Mouse (Mus musculus): Measurements from ENCODE around the gene Tmem161a.
A peak's percentile ranks its signal among the peaks of the same experiment; 100 is the strongest.

Tmem161a gene

DNA sequence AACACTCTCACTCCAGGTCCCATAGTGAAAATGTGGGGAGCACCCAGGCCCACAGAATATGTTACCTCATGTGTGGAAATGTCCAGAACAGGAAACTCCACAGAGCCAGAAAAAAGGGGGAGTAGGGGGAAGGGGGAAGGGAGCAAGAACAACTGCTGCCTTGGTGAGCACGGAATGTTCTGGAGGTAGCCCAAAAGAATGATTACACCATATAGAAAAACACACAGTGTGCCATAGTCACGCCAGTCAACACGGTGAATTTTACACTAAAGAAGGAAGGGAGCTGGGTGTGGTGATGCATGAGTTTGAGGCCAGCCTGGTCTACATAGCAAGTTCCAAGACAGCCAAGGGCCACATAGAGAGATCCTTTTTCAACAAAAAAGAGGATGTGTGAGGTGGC lies 8.8 kb upstream of the Tmem161a start:
- no peak for DNase-seq

DNA sequence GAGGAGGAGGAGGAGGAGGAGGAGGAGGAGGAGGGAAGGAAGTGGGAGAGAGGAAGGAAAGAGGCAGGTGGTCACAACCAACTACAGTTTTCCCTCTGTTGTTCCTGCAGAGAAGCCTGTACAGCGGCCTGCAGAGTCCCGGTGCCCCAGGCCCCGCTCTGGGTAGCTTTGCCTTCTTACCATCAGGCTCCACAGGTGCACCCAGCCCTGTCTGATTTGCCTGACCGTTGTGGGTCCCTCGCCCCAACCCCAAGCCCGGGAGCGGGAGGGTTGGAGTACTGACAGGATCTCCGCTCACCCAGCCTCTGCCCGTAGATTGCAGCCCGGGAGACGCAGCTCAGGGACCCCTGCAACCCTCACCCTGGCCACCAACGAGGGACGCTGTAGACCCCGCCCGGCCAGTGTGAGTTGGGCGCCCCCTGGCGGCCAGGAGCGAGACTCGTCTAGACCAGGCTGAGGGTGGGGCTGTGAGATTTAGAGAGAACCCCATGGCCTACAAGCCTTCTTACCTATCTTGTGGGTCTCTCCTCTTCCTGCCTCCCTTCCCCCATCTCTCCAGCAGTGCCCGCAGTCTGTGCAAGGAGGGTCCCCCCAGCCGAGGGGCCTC lies 5.5 kb upstream of the Tmem161a start:
- peak; percentile 76 for DNase-seq

DNA sequence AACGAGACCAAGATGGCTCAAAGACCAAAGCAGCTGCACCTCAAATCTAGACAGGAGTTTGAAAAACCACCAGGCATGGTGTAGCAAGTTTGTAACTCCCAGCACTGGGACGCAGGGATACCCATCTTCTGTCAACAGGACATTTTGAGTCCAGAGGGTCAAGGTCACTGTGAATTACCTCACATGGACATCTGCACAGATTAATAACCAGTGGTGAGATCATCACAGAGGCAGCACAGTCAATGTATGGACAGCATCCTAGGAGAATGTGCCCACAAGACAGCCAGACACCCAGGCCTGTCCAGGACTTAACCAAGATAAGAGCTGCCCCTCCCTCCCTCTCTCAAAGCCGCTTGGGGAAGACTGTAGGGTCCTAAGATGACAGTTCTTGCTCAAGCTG lies 2.0 kb upstream of the Tmem161a start:
- no peak for DNase-seq

DNA sequence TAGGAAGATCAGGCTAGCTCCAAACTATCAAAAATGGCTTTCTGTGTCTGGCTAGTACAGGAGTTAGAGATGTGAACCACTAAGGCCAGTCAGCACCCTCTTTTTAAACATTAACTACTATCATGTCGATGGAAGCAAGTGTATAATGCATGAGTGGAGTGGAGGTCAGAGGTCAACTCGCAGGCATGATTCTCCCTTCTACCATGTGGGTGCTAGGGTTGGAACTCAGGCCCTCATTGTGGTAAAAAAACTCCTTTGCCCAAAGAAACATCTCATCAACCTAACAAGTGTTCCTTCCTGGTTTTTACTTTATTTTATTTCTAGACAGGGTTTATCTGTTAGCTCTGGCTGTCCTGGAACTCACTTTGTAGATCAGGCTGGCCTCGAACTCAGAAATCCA lies 1.4 kb upstream of the Tmem161a start:
- no peak for DNase-seq

DNA sequence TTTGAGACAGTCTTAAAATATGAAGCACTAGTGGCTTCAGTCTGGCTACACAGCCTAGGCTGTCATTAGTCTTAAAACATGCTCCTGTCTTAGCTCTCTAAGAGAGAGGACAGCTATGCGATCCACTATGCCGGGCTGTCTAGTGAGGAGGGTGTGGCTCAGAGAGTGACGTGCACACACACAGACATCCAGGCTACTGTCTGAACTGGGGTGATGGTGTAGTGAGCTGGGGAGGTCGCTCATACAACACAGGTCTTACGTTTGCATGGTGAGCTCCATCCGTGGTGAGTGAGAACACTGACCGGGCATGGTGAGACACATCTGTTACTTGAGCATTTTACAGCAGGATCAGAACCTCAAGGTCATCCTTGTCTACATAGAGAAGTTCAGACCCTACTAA lies 916 bp upstream of the Tmem161a start:
- no peak for DNase-seq

DNA sequence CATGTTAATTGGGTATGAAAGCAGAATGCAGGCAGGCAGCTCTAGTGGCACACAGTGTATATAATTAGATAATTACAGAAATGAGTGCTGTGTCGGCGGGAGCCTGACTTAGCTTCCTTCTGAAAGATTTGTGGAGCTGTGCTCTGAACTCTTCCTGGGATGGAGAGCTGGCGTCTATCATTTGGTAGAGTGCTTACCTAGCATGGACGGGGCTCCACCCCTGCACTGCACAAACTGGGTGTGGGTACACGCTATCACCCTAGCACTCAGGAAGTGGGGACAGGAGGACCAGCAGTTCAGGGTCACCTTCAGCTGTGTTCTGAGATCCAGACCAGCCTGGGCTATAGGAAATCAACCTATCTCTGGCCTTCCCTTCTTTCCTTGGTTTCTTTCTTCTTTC lies 1.2 kb downstream of the Tmem161a start:
- DNase-seq: no peak

DNA sequence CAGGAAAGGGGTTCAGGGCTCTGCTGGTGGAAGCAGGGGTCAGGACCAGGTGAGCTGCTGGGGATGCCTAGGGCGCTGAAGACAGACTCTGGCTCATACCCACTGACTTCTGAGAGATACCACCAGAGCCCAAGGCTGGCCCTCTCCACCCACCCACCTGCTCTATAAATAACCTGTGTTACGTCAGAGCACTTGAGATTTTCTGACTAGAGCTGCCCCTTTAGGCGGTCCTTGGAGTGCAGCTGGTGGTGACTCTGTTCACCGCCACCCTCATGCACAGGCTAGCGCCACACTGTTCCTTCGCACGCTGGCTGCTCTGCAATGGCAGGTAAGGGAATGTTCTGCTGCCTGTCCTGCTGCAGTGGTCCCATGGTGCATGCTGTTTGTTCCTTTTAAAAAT lies 1.9 kb downstream of the Tmem161a start:
- no peak for DNase-seq

DNA sequence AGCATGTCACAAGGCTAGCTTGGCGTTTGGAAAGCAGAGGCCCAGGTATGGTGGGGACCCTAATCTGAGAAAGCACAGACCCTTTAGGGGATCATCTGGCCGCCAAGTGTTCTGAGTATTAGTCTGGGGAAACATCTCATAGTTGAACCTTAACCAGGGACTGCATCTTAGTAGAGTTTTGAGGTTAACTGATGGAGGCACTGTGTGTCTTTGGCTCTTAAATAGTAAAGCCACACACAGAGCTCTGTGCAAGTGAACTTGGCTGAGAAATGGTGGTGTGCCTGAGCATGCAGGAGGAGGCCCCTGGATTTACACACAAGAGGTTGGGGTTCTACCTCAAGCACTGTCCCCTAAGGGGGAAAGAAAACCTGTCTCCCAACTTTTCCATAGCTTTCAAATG lies 6.1 kb downstream of the Tmem161a start:
- DNase-seq: no peak

DNA sequence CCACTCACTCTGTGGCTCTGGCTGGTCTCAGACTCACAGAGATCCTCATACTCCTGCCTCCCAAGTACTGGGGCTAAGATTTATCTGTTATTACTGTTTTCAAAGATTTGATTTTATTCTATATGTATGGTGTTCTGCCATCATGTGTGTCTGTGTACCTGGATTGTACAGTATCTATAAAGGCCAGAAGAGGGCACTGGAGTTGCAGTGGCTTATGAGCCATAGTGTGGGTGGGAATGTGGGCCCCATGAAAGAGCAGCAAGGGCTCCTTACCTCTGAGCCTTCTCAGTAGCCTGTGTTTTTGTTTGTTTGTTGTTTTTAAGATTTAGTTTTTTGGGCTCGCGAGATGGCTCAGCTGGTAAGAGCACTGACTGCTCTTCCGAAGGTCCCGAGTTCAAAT lies 6.9 kb downstream of the Tmem161a start:
- DNase-seq: no peak

DNA sequence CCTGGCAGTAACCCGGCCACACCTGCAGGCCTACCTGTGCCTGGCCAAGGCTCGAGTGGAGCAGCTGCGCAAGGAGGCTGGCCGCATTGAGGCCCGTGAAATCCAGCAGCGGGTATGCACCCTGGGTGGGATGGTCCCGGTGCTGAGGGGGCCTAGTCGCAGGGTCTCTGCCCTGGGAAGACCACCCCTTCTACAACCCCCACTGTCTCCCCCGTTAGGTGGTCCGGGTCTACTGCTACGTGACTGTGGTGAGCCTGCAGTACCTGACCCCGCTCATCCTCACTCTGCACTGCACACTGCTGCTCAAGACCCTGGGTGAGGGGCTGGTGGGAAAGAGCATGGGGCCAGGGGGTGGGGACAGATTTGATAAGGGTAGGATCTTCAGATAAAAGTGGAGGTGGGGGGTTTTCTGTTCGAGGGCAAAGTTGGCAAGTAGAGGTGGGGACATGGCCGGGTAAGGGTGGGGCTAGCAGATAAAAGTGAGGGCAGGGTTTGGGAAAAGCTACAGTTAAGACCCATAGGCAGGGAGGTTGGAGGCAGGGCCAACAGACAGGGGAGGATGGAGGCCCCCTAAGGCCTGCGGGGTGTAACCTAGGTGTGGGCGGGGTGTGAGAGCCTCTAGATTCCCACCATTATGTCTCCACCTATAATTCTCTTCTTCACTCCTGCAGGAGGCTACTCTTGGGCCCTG lies 9.2 kb downstream of the Tmem161a start:
- no peak for DNase-seq

DNA sequence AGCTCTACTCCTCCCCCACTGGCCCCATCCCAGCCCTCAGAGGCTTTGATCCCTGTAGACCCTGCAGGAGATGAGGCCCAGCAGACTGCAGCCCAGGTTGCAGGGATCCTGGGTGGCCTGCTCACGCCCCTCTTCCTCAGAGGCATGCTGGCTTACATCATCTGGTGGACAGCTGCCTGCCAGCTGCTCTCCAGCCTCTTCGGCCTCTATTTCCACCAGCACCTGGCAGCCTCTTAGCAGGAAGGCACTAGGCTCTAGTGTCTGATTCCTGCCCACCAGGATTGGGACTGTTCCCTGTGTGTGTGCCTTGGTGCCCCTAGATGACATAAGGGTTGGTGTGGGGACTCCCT lies 9.7 kb downstream of the Tmem161a start:
- no peak for DNase-seq

DNA sequence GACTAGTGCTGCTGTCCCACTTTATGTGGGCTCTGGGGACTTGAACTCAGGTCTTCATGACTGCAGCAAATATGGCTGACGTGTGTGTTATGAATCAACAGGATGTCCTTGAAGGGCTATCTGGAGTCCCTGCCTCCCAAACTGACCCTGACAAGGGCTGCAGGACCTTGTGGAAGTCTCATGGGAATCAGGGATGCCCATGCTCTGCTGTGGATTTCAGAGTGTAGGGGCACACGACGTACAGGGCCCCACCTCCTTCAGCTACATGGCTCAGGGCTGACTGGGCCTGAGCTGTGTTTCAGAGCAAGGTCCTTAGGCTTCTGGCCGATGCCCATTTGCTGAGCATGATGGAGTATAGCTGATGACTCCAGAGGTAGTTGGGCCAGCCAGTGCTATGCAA lies 11.0 kb downstream of the Tmem161a start:
- DNase-seq: no peak

DNA sequence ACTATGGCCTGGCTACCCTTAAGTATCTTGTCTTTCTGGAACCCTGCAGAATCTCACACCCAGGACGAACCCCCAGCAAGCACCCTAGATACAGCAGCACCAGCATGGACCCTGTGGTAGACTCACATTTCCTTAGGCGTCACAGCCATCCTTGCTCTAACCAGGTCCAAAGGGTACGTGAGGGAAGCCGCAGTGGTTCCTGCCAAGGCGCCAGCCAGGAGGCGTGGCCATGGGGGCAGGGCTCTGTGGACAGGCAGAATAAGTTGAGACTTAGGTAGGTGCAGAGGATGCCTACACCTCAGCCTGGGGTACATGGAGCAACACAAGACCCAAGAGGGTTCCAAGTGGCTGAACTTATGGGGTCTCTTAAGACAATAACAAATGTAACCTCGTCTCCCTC lies 16.6 kb downstream of the Tmem161a start:
- DNase-seq: no peak

DNA sequence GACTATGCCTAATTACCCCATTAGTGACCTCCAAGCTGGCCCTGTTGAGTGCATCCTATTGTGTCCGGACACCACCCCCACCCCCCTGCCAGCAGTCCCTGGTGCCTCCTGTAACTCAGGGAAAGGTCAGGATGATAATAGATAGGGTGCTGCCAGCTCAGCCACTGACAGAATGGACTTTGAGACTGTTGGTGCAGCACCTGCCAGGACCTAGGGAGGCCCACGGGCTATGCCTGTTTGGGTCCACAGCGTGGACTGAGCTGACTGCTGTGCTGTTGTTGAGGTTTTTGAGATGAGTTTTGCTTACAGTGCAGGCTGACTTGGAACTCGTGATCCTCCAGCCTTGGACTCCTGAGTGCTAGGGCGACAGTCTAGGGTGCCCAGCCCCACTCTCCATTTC lies 21.1 kb downstream of the Tmem161a start:
- DNase-seq: no peak

DNA sequence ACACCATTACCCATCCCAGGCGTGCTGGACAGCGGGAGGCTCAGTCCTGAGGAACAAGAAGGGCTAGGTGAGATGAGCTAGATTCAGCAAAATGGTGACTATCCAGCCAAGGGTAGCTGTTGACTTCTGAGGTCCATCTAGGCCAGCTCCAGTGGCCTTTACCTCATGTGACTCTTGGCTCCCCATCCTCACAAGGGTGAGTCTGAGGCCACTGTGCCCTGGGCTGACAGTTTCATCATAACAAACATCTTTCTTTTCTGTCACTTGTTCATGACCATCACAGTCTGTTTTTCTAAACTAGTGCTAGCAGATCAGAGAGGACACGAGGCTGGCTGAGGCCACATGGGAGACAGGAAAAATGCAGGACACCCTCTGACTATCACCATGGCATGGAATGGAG lies 22.0 kb downstream of the Tmem161a start:
- no peak for DNase-seq

DNA sequence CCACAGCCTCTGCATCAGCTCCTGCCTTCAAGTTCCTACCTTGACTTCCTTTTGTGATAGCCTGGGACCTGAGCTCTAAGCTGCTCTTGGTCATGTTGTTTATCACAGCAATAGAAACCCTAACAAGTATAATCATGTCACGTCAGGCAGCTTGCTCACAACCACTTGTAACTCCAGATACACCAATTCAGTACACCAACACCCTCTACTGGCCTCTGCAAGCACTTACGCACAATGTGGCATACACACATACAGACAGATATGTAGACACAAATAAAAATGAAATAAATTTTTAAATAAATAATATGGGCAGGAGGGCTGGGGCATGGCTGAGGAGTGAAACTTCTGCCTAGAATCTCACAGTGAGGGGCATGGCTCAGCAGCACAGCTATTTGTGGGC lies 23.6 kb downstream of the Tmem161a start:
- no peak for DNase-seq

DNA sequence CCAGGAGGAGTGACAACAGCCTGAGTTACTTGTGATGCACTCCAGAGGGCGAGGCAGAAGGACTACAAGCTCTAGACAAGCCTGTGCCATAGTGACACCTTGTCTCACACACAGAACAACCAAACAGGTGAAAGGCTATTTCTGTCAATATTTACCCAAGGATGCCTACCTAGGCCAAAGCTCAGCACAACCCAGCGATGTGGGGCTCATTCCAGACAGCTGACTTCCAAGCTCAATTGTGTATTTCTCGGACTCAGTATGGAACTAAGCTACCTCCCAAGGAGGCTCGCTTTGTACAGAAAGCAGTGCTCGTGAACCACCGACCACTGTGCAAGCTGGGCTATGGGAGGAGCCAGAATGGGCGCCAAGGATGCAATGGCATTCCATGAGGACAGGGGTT lies 25.4 kb downstream of the Tmem161a start:
- DNase-seq: no peak

DNA sequence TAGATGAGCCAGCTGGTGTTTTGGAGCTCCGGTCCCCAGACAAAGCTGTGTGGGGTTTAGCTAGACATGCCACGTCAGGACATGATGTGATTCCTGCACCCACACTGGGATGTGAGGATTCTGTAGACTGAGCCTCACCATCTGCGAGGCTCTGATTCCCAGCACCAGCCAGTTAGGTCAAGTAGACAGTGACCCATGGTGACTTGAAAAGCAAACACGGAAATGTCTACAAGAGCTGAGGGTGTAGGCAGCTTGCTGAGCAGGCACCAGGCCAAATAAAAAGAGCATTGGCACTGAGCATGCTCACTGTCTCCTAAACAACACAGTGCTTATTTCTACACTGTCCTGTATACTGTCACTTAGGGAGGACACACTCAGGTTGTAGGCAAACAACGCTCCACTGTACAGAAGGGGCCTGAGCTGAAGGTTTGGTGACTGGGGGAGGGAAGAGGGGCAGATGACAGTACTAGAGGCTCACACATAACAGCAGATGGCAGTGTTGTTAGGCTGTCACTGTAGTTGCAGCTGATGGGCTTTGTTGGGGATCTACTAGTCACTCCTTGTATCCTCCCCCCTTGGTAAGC lies 28.0 kb downstream of the Tmem161a start:
- DNase-seq: peak; percentile 67

DNA sequence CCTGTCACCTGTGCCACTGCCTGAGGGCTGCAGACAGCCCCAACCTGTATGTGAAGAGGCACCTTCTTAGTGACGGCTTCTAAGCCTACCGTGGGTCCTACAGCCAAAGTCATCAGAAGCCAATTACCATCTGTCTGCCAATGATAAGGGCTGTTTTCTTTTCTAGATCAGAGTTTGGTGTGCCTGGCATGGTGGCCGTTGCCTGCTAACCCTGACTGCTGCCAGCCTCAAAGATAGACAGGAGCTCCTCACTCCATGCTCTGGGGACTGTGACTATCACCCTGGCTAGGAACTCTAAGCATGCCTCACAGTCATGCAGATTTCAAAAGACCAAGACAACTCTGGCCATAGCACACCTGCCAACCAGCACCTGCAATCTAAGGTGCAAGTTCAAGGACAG lies 29.3 kb downstream of the Tmem161a start:
- no peak for DNase-seq

DNA sequence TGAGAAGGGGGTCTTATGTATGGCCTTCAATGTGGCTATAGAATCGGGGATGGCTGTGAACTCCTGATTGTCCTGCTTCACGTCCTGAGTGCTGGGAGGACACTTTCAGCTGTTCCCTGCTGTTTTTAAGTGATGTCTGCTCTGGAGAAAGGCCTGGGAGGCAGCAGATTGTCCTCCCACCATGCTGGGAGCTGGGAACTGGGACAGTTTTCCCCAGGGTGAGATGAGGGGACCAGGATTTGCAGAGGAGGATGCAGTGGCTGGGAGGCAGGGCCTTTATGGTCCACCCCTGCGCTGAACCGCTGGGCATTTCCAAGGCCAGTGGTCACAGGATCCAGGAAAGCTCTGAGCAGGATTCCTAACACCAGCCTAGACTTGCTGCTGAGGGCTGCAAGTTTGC lies 30.9 kb downstream of the Tmem161a start:
- DNase-seq: no peak

DNA sequence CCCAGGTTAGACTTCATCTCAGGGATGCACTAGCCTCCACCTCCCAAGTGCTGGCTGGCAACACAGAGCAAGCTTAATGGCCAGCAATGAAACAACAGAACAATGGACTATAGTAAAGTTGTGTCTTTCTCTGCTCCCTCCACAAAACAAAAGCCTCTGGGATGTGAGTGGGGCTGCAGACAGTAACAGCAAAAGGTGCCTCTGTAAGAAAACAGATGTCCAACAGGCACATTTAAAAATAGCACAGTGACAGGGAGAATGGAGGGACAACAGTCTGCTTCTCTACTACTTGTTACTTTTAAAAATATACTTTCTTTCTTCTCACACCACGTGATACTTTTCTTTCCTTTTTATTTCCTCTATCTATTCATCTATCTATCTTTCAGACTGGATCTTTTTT lies 32.6 kb downstream of the Tmem161a start:
- DNase-seq: no peak

DNA sequence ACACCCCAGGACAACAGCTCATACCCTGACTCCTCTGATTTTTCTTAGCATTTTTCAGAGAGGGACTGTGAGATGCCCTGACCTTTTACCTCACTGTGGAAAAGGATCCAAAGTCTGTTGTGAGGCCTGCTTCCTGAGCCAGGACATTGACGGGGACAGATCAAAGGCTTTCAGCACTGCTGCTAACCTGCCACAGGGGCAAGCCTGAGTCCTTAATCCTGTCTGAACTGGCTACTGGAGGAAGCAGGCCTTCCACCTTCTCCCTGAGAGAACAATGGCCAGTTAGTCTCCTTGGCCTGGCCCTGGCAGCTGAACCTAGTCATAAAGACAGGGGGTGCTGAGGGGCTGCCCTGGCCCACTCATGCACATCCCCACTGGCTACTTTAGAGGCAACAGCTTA lies 36.0 kb downstream of the Tmem161a start:
- DNase-seq: no peak

DNA sequence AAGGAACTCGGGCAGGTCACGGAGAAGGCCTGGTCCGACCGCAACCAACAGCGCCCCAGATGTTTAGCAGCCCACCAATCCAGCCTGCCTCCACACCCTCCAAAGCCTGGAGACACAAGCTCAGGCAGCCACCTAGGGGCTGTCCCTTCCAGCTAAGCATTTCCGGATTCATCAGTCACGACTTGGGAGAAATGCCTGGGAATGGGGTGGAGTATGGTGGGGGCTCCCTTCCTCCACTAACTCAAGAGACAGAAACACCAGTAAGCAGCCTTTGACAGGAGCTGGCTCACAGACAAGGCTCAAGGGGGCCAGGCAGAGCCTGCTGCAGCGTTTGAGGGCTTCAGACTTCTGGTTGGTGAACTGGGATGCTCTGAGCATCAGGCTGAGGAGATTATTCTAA lies 38.4 kb downstream of the Tmem161a start:
- DNase-seq: peak; percentile 27

DNA sequence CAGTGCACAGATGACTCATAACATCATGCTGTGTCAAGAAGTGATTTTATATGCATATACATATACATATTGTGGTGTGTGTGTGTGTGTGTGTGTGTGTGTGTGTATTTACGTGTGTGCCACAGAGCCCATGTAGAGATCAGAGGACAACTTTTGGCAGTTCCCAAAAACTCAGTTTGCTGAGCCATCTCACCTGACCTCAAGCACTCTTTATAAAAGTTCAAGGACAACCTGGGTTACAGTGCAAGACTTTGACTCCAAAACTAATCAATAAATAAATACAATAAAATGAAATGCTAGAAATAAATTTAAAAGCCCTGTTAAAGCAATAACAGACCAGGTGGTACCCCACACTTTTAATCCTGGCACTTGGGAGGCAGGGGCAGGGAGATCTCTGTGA lies 39.1 kb downstream of the Tmem161a start:
- no peak for DNase-seq

DNA sequence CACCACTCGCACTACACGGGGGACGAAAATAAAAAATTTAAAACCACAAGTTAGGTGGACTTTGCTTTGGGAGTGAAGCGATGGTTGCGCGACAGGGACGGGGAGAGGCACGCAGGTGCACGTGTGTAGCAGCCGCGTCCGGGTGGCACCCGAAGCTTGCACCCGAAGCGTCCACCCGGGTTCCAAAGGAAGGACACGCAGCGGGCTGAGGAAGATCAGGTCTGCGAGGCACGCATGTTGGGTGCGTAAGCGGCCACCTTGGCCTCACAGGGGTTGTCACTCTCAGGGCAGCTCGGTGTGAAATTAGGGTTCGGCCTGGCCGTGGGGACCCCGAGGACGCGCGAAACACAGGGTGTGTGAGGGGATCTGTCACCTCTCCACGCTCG lies 39.6 kb downstream of the Tmem161a start:
- DNase-seq: no peak
